In genomic region chr8:95140555-95140954, GRCm38 (mm10) we compare ENCODE assay signal across 8 mouse cellular contexts. TPM values are rescaled to one million over a fixed set of nuclear protein-coding genes. Genes with fewer than 3 reads are reported as not detected.
A peak's percentile ranks its signal among the peaks of the same experiment; 100 is the strongest.
DNase-seq lines count a peak whose midpoint lies in the region; ATAC-seq and TF ChIP-seq lines count a peak whose summit lies in the region.
"Had no signal": no experiment of that assay in that cellular context is flagged by ENCODE, and none has a peak within 500 bp of the region (broad histone marks: within the 10 kb centered on the region; RNA-seq: fewer than 3 reads in every experiment).

No protein-coding gene starts in this region.

- no peaks in the 10 kb centered on the region; the same call in 1 of the 2 replicates for H3K27me3 ChIP-seq in midbrain, postnatal 0 days (ENCODE audit: insufficient read depth, low read length)
- H3K27me3 ChIP-seq in midbrain, embryonic 14.5 days (ENCODE audit: control insufficient read depth, insufficient read depth, low read length) = peaks cover 14% of the 10 kb centered on the region; the same call in 1 of the 2 replicates
- H3K27me3 ChIP-seq in liver, embryonic 12.5 days (replicated peaks) = peaks cover 82% of the 10 kb centered on the region

- intact Hi-C loops in heart, postnatal 10 days (cut with DNase I) = no loop called here

- no peak for TF ChIP-seq CTCF in midbrain, postnatal 0 days (IDR thresholded peaks at IDR 0.05)

- H3K9ac ChIP-seq in midbrain, postnatal 0 days (replicated peaks; ENCODE audit: low read length, poor library complexity, severe bottlenecking) = no peak overlapping the region
- no peak overlapping the region for H3K9ac ChIP-seq in midbrain, embryonic 14.5 days (replicated peaks; ENCODE audit: low read length)
- H3K9ac ChIP-seq in liver, embryonic 12.5 days = no peak overlapping the region
- H3K9ac ChIP-seq: forebrain, embryonic 12.5 days had no signal

- H3K4me1 ChIP-seq in midbrain, postnatal 0 days (ENCODE audit: insufficient read depth, low read length) = peaks cover 30% of the 10 kb centered on the region
- H3K4me1 ChIP-seq in midbrain, embryonic 14.5 days (ENCODE audit: control insufficient read depth, insufficient read depth, low read length) = peaks cover 39% of the 10 kb centered on the region
- H3K4me1 ChIP-seq in liver, embryonic 12.5 days = peaks cover 53% of the 10 kb centered on the region

- no peak for ATAC-seq in midbrain, postnatal 0 days (ENCODE audit: low FRiP score)
- ATAC-seq in midbrain, embryonic 14.5 days (ENCODE audit: low FRiP score, low TSS enrichment) = no peak
- no peak for ATAC-seq in liver, embryonic 12.5 days
- no peak for ATAC-seq in megakaryocyte-erythroid progenitor cell, adult 5-6 weeks (replicated peaks; ENCODE audit: low FRiP score, low TSS enrichment, poor library complexity, severe bottlenecking)

- WGBS in midbrain, postnatal 0 days = 75% methylated on average over 5 of the region's 5 CpGs
- 83% methylated on average over 5 of the region's 5 CpGs for WGBS in midbrain, embryonic 14.5 days
- WGBS in liver, embryonic 12.5 days (ENCODE audit: insufficient replicate concordance) = 25% methylated on average over 5 of the region's 5 CpGs

- no peaks in the 10 kb centered on the region; the same call in 1 of the 2 replicates for H3K36me3 ChIP-seq in midbrain, postnatal 0 days (ENCODE audit: insufficient read depth, low read length)
- H3K36me3 ChIP-seq in midbrain, embryonic 14.5 days (ENCODE audit: control insufficient read depth, insufficient read depth, low read length) = no peaks in the 10 kb centered on the region
- no peaks in the 10 kb centered on the region for H3K36me3 ChIP-seq in liver, embryonic 12.5 days
- H3K36me3 ChIP-seq: forebrain, embryonic 12.5 days had no signal

- H3K4me2 ChIP-seq in midbrain, postnatal 0 days (ENCODE audit: low read depth, low read length, poor library complexity, severe bottlenecking) = peak overlapping the region; percentile 95; the same call in 1 of the 2 replicates
- H3K4me2 ChIP-seq in midbrain, embryonic 14.5 days (ENCODE audit: low read length) = no peak overlapping the region
- 0 out of 2 replicates have a peak overlapping the region, but pooled peaks have one; percentile 13 for H3K4me2 ChIP-seq in liver, embryonic 12.5 days

- H3K27ac ChIP-seq in midbrain, postnatal 0 days (ENCODE audit: low read depth, low read length) = no peak overlapping the region
- H3K27ac ChIP-seq in midbrain, embryonic 14.5 days (replicated peaks; ENCODE audit: low read depth, low read length) = no peak overlapping the region
- no peak overlapping the region for H3K27ac ChIP-seq in liver, embryonic 12.5 days
- H3K27ac ChIP-seq: forebrain, embryonic 12.5 days had no signal

- H3K9me3 ChIP-seq in midbrain, postnatal 0 days (ENCODE audit: low read length) = no peaks in the 10 kb centered on the region
- H3K9me3 ChIP-seq in midbrain, embryonic 14.5 days (ENCODE audit: control insufficient read depth, low read length) = no peaks in the 10 kb centered on the region
- H3K9me3 ChIP-seq in liver, embryonic 12.5 days (replicated peaks) = no peaks in the 10 kb centered on the region
- H3K9me3 ChIP-seq: forebrain, embryonic 12.5 days had no signal

- H3K4me3 ChIP-seq in midbrain, postnatal 0 days (ENCODE audit: low read depth, low read length) = no peak overlapping the region
- no peak overlapping the region for H3K4me3 ChIP-seq in midbrain, embryonic 14.5 days (replicated peaks; ENCODE audit: low read depth, low read length)
- H3K4me3 ChIP-seq in liver, embryonic 12.5 days = no peak overlapping the region
- H3K4me3 ChIP-seq: forebrain, embryonic 12.5 days had no signal

- no peak for DNase-seq in midbrain, postnatal 0 days (ENCODE audit: low spot score)
- DNase-seq in midbrain, embryonic 14.5 days = no peak
- peak; percentile 40 to 48 for DNase-seq in heart, postnatal 10 days
- no peak for DNase-seq in ovary, postnatal 36 days (ENCODE audit: low spot score)
- DNase-seq in left cerebral cortex, adult 18-20 months (ENCODE audit: low spot score in 2 of 2) = no peak

RNA-seq across cellular contexts. Expression of gene Katnb1, which starts 59.6 kb away (rescaled TPM):
- total RNA-seq in midbrain, postnatal 0 days (2014; rRNA removed) = 53.7 and 61.6 TPM in 2 replicates
- polyA plus RNA-seq in midbrain, postnatal 0 days (2015; fragmentation: Nextera tagmentation; extraction: Ambion mirVana) = 52.5 and 56.7 TPM in 2 replicates
- 42.4 and 46.1 TPM in 2 replicates for polyA plus RNA-seq in midbrain, embryonic 14.5 days (2014; fragmentation: Nextera tagmentation; extraction: Ambion mirVana)
- total RNA-seq in heart, postnatal 10 days (2021) = 1 to 10 TPM; 9.3 TPM
- polyA plus RNA-seq in liver, embryonic 12.5 days (2016; fragmentation: Nextera tagmentation; extraction: Ambion mirVana) = 17.8 and 18.5 TPM in 2 replicates
- total RNA-seq in megakaryocyte-erythroid progenitor cell, adult 5-6 weeks (2014; fragmentation: Nextera tagmentation) = 7.7 and 18.8 TPM in 2 replicates
- total RNA-seq in megakaryocyte-erythroid progenitor cell, adult 5-6 weeks (2017) = 19.4 and 27.5 TPM in 2 replicates
- 10 to 100 TPM; 42.1 to 50.6 TPM for total RNA-seq in left cerebral cortex, adult 18-20 months (2021)

Comparison
In these comparisons a context has a peak if more than half of its experiments do, and no peak if none do; other contexts are left out.
1. DNase-seq: peak in heart, postnatal 10 days (2 of 2); none in midbrain, postnatal 0 days (single experiment), midbrain, embryonic 14.5 days (single experiment), ovary, postnatal 36 days (single experiment) and left cerebral cortex, adult 18-20 months (0 of 2).